28 mouse cellular contexts compared by ENCODE assay signal in the genomic region with DNA sequence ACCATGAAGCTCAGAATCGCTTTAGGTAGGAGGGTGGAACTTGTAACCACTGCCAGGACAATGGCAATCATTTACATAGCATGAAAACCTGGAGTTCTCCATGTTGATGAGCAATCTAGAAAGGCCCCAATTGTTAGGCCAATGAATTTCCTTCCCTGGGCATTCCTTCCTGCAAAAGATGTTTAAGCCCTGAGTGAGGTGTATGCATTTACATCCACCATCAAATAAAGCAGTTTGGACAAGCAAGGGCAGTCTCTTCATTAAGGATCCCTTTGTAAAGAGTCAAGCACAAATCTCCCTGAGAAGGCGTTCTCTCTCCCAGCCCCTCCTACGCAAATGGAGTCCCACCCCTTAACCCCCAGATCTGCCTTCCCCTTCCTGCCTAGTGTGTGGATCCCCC. TPM values are rescaled to one million over a fixed set of nuclear protein-coding genes. Genes with fewer than 3 reads are reported as not detected.
DNase-seq lines count a peak whose midpoint lies in the region; TF ChIP-seq lines count a peak whose summit lies in the region.
"Had no signal": no experiment of that assay in that cellular context is flagged by ENCODE, and none has a peak within 500 bp of the region (broad histone marks: within the 10 kb centered on the region; RNA-seq: fewer than 3 reads in every experiment).

No protein-coding gene starts in this region.

- no peak for TF ChIP-seq CTCF in E14TG2a.4 (conservative IDR thresholded peaks at IDR 0.05; ENCODE audit: low read length)

- no peaks in the 10 kb centered on the region for H3K9me3 ChIP-seq in E14TG2a.4 (ENCODE audit: low read length)
- H3K9me3 ChIP-seq: embryonic facial prominence, embryonic 13.5 days; embryonic facial prominence, embryonic 15.5 days; forebrain, embryonic 10.5 days; forebrain, embryonic 12.5 days; G1E had no signal

- H3K27me3 ChIP-seq in E14TG2a.4 (ENCODE audit: insufficient read depth, low read length), result no peaks in the 10 kb centered on the region
- H3K27me3 ChIP-seq: CH12.LX; embryonic facial prominence, embryonic 13.5 days; embryonic facial prominence, embryonic 15.5 days; forebrain, embryonic 12.5 days; Patski had no signal

- intact Hi-C loops in gastrocnemius, postnatal 36 days (cut with DNase I), result no loop called here

- peak overlapping the region; percentile 29 for H3K4me3 ChIP-seq in E14TG2a.4 (replicated peaks; ENCODE audit: low read length)
- H3K4me3 ChIP-seq: embryonic facial prominence, embryonic 13.5 days; embryonic facial prominence, embryonic 15.5 days; erythroblast, embryonic 14.5 days; forebrain, embryonic 10.5 days; forebrain, embryonic 12.5 days had no signal

- peaks cover 14% of the 10 kb centered on the region for H3K4me1 ChIP-seq in E14TG2a.4 (replicated peaks; ENCODE audit: low read depth, low read length)
- H3K4me1 ChIP-seq: embryonic facial prominence, embryonic 13.5 days; embryonic facial prominence, embryonic 15.5 days; forebrain, embryonic 10.5 days; forebrain, embryonic 12.5 days had no signal

- DNase-seq in ES-CJ7 (ENCODE audit: low read depth, low spot score) (peak; percentile 70), R1 (ENCODE audit: low read depth, low spot score) (peak; percentile 83), ZHBTc4 (ENCODE audit: low read depth, low spot score) (peak; percentile 83)
- no peak for DNase-seq in urinary bladder, postnatal 10 days (ENCODE audit: low spot score)
- no peak for DNase-seq in right cerebral cortex, adult 2 months (ENCODE audit: low spot score in 2 of 2)
- DNase-seq in gastrocnemius, postnatal 36 days, result no peak
- DNase-seq: adrenal gland, adult 2 months; adrenal gland, postnatal 10 days; adrenal gland, postnatal 25 days; B cell, adult 2 months; cerebellum, adult 11 months; cerebellum, adult 18-20 months; cerebellum, adult 8-10 months; cerebellum, adult 9-11 months; cerebellum, postnatal 14 days; cerebellum, postnatal 36 days; embryo, embryonic 11 days had no signal

- H3K36me3 ChIP-seq in E14TG2a.4 (ENCODE audit: insufficient read depth, low read length), result no peaks in the 10 kb centered on the region
- H3K36me3 ChIP-seq: embryonic facial prominence, embryonic 13.5 days; embryonic facial prominence, embryonic 15.5 days; forebrain, embryonic 10.5 days; forebrain, embryonic 12.5 days; G1E had no signal

RNA-seq across cellular contexts. Expression of a gene that starts 46.0 kb away (rescaled TPM):
- not detected for total RNA-seq in gastrocnemius, postnatal 36 days (2021)
- total RNA-seq: adrenal gland, adult 2 months; adrenal gland, postnatal 10 days; adrenal gland, postnatal 25 days; adrenal gland, postnatal 4 days; common myeloid progenitor, adult 5-6 weeks; G1E had no signal

RNA-seq across cellular contexts. Expression of a gene that starts 53.1 kb away (rescaled TPM):
- total RNA-seq in gastrocnemius, postnatal 36 days (2021), result not detected
- total RNA-seq: adrenal gland, adult 2 months; adrenal gland, postnatal 10 days; adrenal gland, postnatal 25 days; adrenal gland, postnatal 4 days; common myeloid progenitor, adult 5-6 weeks had no signal

Comparison
In these comparisons a context has a peak if more than half of its experiments do, and no peak if none do; other contexts are left out.
1. DNase-seq: peak in ES-CJ7 (single experiment), R1 (single experiment) and ZHBTc4 (single experiment); none in urinary bladder, postnatal 10 days (single experiment), right cerebral cortex, adult 2 months (0 of 2) and gastrocnemius, postnatal 36 days (0 of 2).